Mouse (Mus musculus): ENCODE results near the gene Mmp2. TPM values are rescaled to one million over a fixed set of nuclear protein-coding genes. Genes with fewer than 3 reads are reported as not detected.

Mmp2 gene
- polyA plus RNA-seq, 1 experiment from 2014 or later: 22.3 TPM

DNA sequence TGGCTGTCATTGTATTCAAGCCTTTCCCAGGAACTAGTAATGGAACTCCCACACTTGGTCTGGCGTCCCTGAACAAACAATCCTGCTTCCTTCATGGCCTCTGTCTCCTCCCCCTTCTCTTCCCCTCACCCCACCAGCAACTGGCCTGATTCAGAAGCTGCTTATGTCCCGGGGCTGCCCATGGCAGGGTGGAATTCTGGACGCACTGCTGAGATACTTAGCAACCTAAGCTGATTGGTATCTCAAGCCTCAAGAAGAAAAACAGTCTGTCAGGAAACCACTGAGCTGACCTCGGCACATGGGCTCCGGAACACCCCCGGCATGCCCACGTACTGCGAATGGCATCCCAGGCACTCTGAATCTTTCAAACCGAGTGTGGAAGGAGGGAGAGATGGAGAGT is 20.2 kb downstream of the Mmp2 start:
- Histone ChIP-seq H3K9me3 (no peaks in the 10 kb centered on the region), H3K4me3 (no peak overlapping the region), H3K27me3 (replicated peaks) (no peaks in the 10 kb centered on the region), H3K4me1 (peaks cover 3% of the 10 kb centered on the region; the same call in 1 of the 2 replicates), H3K36me3 (replicated peaks) (no peaks in the 10 kb centered on the region), H3K4me2 (no peak overlapping the region), H3K27ac (no peak overlapping the region), H3K9ac (no peak overlapping the region)
- peak; percentile 72; the same call in 1 of the 2 replicates for ATAC-seq (replicated peaks)
- 39% methylated on average over 9 of the region's 9 CpGs for WGBS

GRCm38 (mm10) chr8:92849261-92849660 is 22.2 kb downstream of the Mmp2 start:
- no peak overlapping the region for H3K27ac ChIP-seq
- WGBS: 65% methylated on average over 6 of the region's 6 CpGs
- H3K9ac ChIP-seq: no peak overlapping the region
- no peak overlapping the region for H3K4me2 ChIP-seq
- no peak for ATAC-seq (replicated peaks)
- H3K4me1 ChIP-seq: peaks cover 3% of the 10 kb centered on the region; the same call in 1 of the 2 replicates
- peaks cover 1% of the 10 kb centered on the region; the same call in 1 of the 2 replicates for H3K27me3 ChIP-seq (replicated peaks)
- H3K9me3 ChIP-seq: no peaks in the 10 kb centered on the region
- no peak overlapping the region for H3K4me3 ChIP-seq
- no peaks in the 10 kb centered on the region for H3K36me3 ChIP-seq (replicated peaks)

DNA sequence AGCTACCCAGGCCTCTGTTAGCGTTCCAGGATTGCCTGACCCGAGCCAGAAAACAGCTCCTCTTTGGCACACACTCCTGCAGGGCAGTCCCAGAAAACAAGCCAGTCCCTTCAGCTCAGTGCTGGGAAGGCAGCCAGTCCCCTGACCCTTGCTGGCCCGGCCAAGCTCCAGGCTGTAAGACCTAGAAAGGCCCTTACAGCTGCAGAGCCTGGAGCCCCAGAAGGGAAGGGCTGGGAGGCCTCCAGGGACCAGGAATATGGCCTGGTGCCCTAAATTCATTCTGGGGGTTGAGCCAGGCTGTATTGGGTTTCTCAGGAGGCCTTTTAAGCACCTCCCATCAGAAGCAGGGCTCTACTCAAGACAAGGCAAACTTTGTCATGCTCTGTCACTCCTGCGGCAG is 23.1 kb downstream of the Mmp2 start:
- Histone ChIP-seq H3K4me3 (no peak overlapping the region), H3K4me1 (peaks cover 3% of the 10 kb centered on the region; the same call in 1 of the 2 replicates), H3K9ac (no peak overlapping the region), H3K36me3 (replicated peaks) (no peaks in the 10 kb centered on the region), H3K9me3 (no peaks in the 10 kb centered on the region), H3K4me2 (no peak overlapping the region), H3K27ac (no peak overlapping the region), H3K27me3 (replicated peaks) (peaks cover 4% of the 10 kb centered on the region; the same call in 1 of the 2 replicates)
- 70% methylated on average over 4 of the region's 4 CpGs for WGBS
- peak; percentile 61 for ATAC-seq (replicated peaks)

DNA sequence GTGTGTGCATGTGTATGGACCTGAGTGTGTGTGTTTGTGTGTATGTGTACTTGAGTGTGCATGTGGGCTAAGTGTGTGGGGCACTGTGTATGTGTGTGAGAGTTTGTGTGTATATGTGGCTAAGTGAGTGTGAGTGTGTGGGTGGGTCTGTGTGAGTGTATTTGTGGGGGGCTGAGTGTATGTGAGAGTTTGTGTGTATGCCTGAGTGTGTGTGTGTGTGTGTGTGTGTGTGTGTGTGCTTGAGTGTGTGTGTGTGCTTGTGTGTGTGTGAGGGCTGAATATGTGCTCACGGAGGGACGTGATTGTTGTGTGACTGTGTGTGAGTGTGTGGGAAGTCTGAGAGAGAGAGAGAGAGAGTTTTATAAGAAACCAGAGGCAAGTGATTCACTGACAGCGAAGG is 24.3 kb downstream of the Mmp2 start:
- Histone ChIP-seq H3K9ac (no peak overlapping the region), H3K4me2 (no peak overlapping the region), H3K4me1 (peaks cover 8% of the 10 kb centered on the region; the same call in 1 of the 2 replicates), H3K9me3 (no peaks in the 10 kb centered on the region), H3K36me3 (replicated peaks) (no peaks in the 10 kb centered on the region), H3K27me3 (replicated peaks) (peaks cover 4% of the 10 kb centered on the region; the same call in 1 of the 2 replicates), H3K27ac (no peak overlapping the region), H3K4me3 (no peak overlapping the region)
- no peak for ATAC-seq (replicated peaks)
- WGBS: 89% methylated on average over 3 of the region's 3 CpGs

DNA sequence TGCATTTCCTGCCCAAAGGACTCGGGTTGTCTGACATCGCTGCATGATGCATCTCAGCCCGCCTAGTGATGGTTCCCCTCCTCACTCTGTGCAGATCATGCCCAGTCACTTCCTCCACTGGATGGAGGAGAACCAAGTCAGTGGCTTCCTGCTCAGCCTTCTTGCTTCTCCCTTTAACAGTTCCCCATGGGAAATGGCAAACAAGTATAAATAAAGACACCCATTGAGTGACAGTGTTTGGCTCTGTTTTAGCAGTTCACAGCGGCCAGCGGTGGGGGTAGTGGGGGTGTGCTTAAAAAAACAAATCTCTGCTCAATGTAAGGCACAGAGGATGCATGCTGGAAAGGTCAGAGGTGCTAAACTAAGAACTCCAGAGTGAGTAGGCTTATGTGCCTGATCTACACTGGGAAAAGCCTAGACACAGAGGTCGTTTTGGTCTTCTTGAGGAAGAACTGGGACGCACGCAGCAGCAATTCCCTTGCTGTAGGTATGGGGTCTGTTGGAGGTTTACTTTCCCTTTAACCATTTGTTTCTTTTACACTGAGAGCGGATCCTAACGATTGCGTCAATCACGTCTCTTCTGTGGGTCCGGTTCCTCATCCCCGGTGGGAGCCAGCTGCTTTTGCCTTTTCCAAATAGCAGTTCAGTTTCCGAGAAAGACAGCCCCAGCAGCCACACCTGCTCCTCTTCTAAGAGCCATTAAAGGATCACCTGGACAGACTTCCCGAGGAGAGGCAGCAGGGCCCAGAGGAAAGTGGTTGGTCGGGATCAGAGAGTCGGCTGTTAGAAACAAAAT is 26.3 kb downstream of the Mmp2 start:
- WGBS: 70% methylated on average over 18 of the region's 18 CpGs

DNA sequence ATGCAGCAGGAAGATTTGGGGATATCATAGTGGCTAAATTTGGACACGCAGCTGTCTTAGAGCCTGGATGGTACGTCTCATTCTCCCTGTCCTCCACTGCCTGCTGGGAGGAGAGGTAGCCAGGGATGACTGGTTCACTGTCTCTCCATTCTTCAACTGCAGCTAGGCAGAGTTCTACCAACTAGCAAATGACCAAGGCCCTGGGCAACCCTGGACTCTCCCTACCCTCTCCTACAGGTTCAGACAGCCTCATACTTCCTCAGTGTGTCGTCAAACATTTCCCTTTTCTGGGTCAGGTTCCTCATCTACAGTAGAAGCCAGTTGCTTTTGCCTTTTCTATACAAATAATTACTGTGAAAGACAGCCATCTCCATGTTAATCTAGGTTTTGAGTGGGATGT is 27.6 kb downstream of the Mmp2 start:
- H3K27me3 ChIP-seq (replicated peaks): peaks cover 4% of the 10 kb centered on the region; the same call in 1 of the 2 replicates
- 0 out of 2 replicates have a peak overlapping the region, but pooled peaks have one; percentile 52 for H3K9ac ChIP-seq
- no peak overlapping the region for H3K27ac ChIP-seq
- ATAC-seq (replicated peaks): no peak
- H3K4me2 ChIP-seq: peak overlapping the region; percentile 62; the same call in 1 of the 2 replicates
- peaks cover 5% of the 10 kb centered on the region; the same call in 1 of the 2 replicates for H3K4me1 ChIP-seq
- no peaks in the 10 kb centered on the region for H3K9me3 ChIP-seq
- WGBS: 86% methylated on average over 3 of the region's 3 CpGs
- H3K4me3 ChIP-seq: peak overlapping the region; percentile 50
- H3K36me3 ChIP-seq (replicated peaks): no peaks in the 10 kb centered on the region

More for the DNA sequence above, 26.3 kb downstream of the Mmp2 start:
- Histone ChIP-seq H3K4me2 (no peak overlapping the region), H3K4me1 (peaks cover 5% of the 10 kb centered on the region; the same call in 1 of the 2 replicates), H3K9me3 (no peaks in the 10 kb centered on the region), H3K27ac (no peak overlapping the region), H3K27me3 (replicated peaks) (peaks cover 4% of the 10 kb centered on the region; the same call in 1 of the 2 replicates), H3K36me3 (replicated peaks) (no peaks in the 10 kb centered on the region), H3K9ac (no peak overlapping the region), H3K4me3 (no peak overlapping the region)
- ATAC-seq (replicated peaks): no peak

GRCm38 (mm10) chr8:92855171-92855894 is 28.2 kb downstream of the Mmp2 start, which contains the start of gene Lpcat2:
Gene Lpcat2, plus strand, starts transcription at chr8:92855339.
- peak; percentile 82 for ATAC-seq (replicated peaks)
- H3K4me1 ChIP-seq: peaks cover 5% of the 10 kb centered on the region; the same call in 1 of the 2 replicates
- peak within 1 kb of the TSS; percentile 52 for H3K9ac ChIP-seq
- H3K9me3 ChIP-seq: no peaks in the 10 kb centered on the region
- H3K4me3 ChIP-seq: peak within 1 kb of the TSS; percentile 50
- no peak within 1 kb of the TSS for H3K27ac ChIP-seq
- peak within 1 kb of the TSS; percentile 62 for H3K4me2 ChIP-seq
- under 1% methylated on average over 50 of the region's 50 CpGs for WGBS
- peaks cover 4% of the 10 kb centered on the region; the same call in 1 of the 2 replicates for H3K27me3 ChIP-seq (replicated peaks)
- no peaks in the 10 kb centered on the region for H3K36me3 ChIP-seq (replicated peaks)

DNA sequence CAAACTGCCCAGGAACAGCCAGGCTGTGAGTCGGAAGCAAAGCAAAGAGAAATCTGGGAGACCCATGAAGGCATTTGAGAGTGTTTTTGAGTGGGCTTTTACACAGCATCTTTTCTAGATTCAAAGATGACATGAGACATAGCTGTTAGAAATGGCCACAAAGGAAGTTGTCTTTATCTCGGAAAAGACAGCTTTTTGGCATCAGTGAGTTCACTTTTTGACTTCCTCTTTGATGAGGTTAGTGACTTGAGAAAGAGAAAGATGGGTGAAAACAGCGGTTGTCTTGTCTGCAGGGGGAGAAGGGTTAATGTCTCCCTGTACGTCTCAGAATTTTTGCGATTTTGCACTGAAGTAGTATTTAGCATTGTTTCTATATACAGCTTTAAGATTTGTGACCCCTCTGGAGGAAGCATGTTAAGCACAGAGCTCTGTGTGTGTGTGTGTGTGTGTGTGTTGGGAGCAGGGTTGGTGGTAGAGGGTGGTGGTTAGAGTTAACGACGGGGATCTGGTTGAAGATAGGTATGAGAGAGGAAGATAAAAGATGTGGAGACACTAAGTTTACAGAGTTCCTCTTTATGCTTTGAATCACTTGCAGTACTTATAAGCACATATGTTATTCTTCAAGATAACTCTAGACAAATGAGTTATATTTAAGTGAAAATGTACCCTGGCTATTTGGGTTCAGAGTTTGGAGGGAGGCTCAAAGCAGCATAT is 29.3 kb downstream of the Mmp2 start:
- no peak overlapping the region for H3K27ac ChIP-seq
- H3K27me3 ChIP-seq (replicated peaks): peaks cover 4% of the 10 kb centered on the region; the same call in 1 of the 2 replicates
- no peak overlapping the region for H3K9ac ChIP-seq
- no peak for ATAC-seq (replicated peaks)
- H3K36me3 ChIP-seq (replicated peaks): no peaks in the 10 kb centered on the region
- peak overlapping the region; percentile 62 for H3K4me2 ChIP-seq
- H3K4me1 ChIP-seq: peaks cover 5% of the 10 kb centered on the region; the same call in 1 of the 2 replicates
- H3K4me3 ChIP-seq: peak overlapping the region; percentile 50
- 93% methylated on average over 7 of the region's 7 CpGs for WGBS
- H3K9me3 ChIP-seq: no peaks in the 10 kb centered on the region

DNA sequence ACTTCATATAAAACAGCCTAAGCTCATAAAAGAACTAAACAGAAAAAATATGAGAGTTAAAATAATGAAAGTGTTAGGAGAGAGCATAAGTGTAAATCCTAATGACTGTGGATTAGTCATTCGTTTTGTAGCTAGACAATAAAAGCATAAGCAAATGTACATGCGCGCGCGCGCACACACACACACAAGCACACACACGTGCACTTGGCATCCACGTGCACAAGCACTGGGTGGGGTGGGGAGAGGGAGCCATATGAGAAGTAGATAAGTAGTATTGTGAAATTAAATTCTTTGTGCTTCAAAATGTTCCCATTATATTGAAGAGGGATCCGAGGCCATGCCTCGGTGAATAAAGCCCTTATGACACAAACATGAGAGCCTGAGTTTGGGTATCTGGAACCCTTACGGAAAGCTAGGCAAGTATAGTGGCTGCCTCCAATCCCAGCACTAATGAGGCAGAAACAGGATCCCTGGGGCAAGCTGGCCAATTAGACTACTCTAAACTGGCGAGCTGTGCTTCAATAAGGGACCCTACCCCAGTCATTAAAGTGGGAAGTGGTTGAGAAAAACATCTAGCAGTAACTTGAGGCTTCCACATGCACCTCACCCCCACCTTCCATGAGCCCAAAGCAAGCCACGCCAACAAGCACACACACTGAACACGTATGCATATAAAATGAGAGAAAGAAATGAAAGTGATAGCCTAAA is 31.5 kb downstream of the Mmp2 start:
- 85% methylated on average over 14 of the region's 14 CpGs for WGBS
- peaks cover 4% of the 10 kb centered on the region; the same call in 1 of the 2 replicates for H3K27me3 ChIP-seq (replicated peaks)
- peaks cover 5% of the 10 kb centered on the region; the same call in 1 of the 2 replicates for H3K4me1 ChIP-seq
- no peaks in the 10 kb centered on the region for H3K9me3 ChIP-seq
- no peaks in the 10 kb centered on the region for H3K36me3 ChIP-seq (replicated peaks)
- H3K4me3 ChIP-seq: no peak overlapping the region
- H3K27ac ChIP-seq: no peak overlapping the region
- H3K9ac ChIP-seq: no peak overlapping the region
- H3K4me2 ChIP-seq: no peak overlapping the region
- ATAC-seq (replicated peaks): no peak

DNA sequence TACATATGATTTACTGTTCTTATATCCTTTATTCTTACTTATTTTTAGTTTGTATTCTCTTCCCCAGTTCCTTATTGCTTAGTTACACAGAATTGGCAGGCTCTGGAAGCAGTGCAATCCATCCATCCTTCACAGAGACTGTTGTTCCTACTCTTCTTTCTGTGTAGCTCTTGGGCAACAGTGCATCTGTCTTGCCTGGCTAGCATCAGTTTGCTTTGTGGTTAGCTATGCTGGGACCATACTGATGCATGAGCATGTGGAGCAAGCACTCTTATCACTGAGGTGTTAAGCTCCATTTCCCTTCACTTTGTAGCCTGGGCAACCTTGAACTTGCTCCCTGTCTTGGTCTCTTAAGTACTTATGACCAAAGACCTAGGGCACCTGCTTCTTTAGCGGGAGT is 34.9 kb downstream of the Mmp2 start:
- no peak overlapping the region for H3K4me3 ChIP-seq
- H3K9me3 ChIP-seq: no peaks in the 10 kb centered on the region
- H3K36me3 ChIP-seq (replicated peaks): no peaks in the 10 kb centered on the region
- WGBS: 97% methylated on average over 1 of the region's 1 CpGs
- no peak overlapping the region for H3K9ac ChIP-seq
- no peak for ATAC-seq (replicated peaks)
- H3K4me1 ChIP-seq: no peaks in the 10 kb centered on the region
- H3K27me3 ChIP-seq (replicated peaks): no peaks in the 10 kb centered on the region
- H3K27ac ChIP-seq: no peak overlapping the region
- H3K4me2 ChIP-seq: no peak overlapping the region

DNA sequence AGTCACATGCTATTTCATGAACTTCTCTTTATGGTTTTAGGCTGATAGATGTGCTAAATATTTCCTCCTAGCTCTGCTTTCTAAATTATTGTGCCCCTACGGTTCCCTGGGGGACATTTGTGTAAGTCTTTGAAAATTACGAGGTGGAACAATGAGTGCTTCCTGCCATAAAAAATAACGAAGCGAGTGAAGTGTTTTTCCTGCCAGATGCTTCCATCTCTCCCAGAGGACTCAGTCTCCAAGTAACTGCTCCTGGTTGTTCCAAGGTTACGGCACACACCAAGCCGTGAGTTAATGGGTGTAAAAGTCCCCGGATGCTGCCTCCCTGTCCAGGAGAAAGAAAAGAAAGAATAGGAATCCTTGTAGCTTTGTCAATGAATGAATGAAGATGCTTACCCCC is 43.2 kb downstream of the Mmp2 start:
- Histone ChIP-seq H3K4me1 (no peaks in the 10 kb centered on the region), H3K4me3 (no peak overlapping the region), H3K27me3 (replicated peaks) (no peaks in the 10 kb centered on the region), H3K9me3 (no peaks in the 10 kb centered on the region), H3K4me2 (no peak overlapping the region), H3K36me3 (replicated peaks) (no peaks in the 10 kb centered on the region), H3K9ac (no peak overlapping the region), H3K27ac (no peak overlapping the region)
- 32% methylated on average over 7 of the region's 7 CpGs for WGBS
- no peak for ATAC-seq (replicated peaks)
